Mouse (Mus musculus): ENCODE measurements at regions not wholly inside any gene's neighbourhood (a gene's known extent, or its start where the extent isn't known, plus 50 kb on each side); places are given as distances from the start of the nearest gene placed in this dataset.

DNA sequence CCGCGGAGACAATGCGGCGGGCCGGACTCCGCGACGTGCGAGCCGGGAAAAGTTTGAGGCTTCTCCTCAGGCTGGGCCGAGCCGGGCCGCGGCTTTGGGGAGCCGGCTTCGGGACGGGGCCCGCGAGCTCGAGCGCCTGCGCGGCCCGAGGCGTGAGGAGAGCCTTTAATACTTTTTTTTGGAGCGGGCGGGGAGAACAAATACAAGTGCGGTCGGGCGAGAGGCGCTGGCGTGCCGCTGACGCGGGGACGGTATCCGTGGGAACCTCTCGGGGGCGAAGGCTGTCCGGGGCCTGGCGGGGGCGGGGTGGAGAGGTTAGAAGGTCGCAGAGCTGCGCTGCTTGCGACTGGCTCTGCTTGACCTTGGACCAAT, 141.0 kb downstream of the Ogfrl1 start:
- TF ChIP-seq POLR2A (IDR thresholded peaks at IDR 0.05; ENCODE audit: control insufficient read depth, low read depth, low read length): 0 out of 2 replicates have a peak, but pooled peaks have one; percentile 17
- TF ChIP-seq CTCF (IDR thresholded peaks at IDR 0.05; ENCODE audit: control insufficient read depth, insufficient read depth, insufficient replicate concordance, low read depth, low read length): no peak
- Histone ChIP-seq H3K4me3 (ENCODE audit: control insufficient read depth, low read depth, low read length) (peak overlapping the region; percentile 87), H3K36me3 (ENCODE audit: control insufficient read depth, insufficient read depth, low read length) (no peaks in the 10 kb centered on the region), H3K27me3 (ENCODE audit: control insufficient read depth, insufficient read depth, low read length) (no peaks in the 10 kb centered on the region), H3K27ac (ENCODE audit: control insufficient read depth, insufficient read depth, low read depth, low read length) (peak overlapping the region; percentile 55), H3K4me1 (ENCODE audit: control insufficient read depth, insufficient read depth, low read length) (peaks cover 5% of the 10 kb centered on the region)

- Histone ChIP-seq H3K36me3 (ENCODE audit: control insufficient read depth, insufficient read depth, low read length) (no peaks in the 10 kb centered on the region), H3K27ac (ENCODE audit: control insufficient read depth, insufficient read depth, low read depth, low read length) (peak overlapping the region; percentile 84)
Measured at GRCm38 (mm10) chr1:23255925-23256629, 141.5 kb downstream of the Ogfrl1 start.

GRCm38 (mm10) chr1:23254235-23254634, 143.3 kb downstream of the Ogfrl1 start:
- Histone ChIP-seq H3K27ac (ENCODE audit: control insufficient read depth, insufficient read depth, low read depth, low read length) (no peak overlapping the region), H3K27me3 (ENCODE audit: control insufficient read depth, insufficient read depth, low read length) (no peaks in the 10 kb centered on the region), H3K4me1 (ENCODE audit: control insufficient read depth, insufficient read depth, low read length) (peaks cover 5% of the 10 kb centered on the region), H3K36me3 (ENCODE audit: control insufficient read depth, insufficient read depth, low read length) (no peaks in the 10 kb centered on the region), H3K4me3 (ENCODE audit: control insufficient read depth, low read depth, low read length) (no peak overlapping the region)
- TF ChIP-seq POLR2A (IDR thresholded peaks at IDR 0.05; ENCODE audit: control insufficient read depth, low read depth, low read length) (no peak), CTCF (IDR thresholded peaks at IDR 0.05; ENCODE audit: control insufficient read depth, insufficient read depth, insufficient replicate concordance, low read depth, low read length) (no peak)

More at GRCm38 (mm10) chr1:23255925-23256629, 141.5 kb downstream of the Ogfrl1 start:
- TF ChIP-seq POLR2A (IDR thresholded peaks at IDR 0.05; ENCODE audit: control insufficient read depth, low read depth, low read length): peak; percentile 78
- no peak for TF ChIP-seq CTCF (IDR thresholded peaks at IDR 0.05; ENCODE audit: control insufficient read depth, insufficient read depth, insufficient replicate concordance, low read depth, low read length)
- Histone ChIP-seq H3K27me3 (ENCODE audit: control insufficient read depth, insufficient read depth, low read length) (no peaks in the 10 kb centered on the region), H3K4me1 (ENCODE audit: control insufficient read depth, insufficient read depth, low read length) (peaks cover 5% of the 10 kb centered on the region), H3K4me3 (ENCODE audit: control insufficient read depth, low read depth, low read length) (peak overlapping the region; percentile 87)

GRCm38 (mm10) chr1:23231522-23231921, 129.5 kb upstream of the 4933415F23Rik start:
- H3K4me3 ChIP-seq (ENCODE audit: control insufficient read depth, low read depth, low read length): no peak overlapping the region
- TF ChIP-seq POLR2A (IDR thresholded peaks at IDR 0.05; ENCODE audit: control insufficient read depth, low read depth, low read length): no peak
- no peak for TF ChIP-seq CTCF (IDR thresholded peaks at IDR 0.05; ENCODE audit: control insufficient read depth, insufficient read depth, insufficient replicate concordance, low read depth, low read length)
- H3K36me3 ChIP-seq (ENCODE audit: control insufficient read depth, insufficient read depth, low read length): no peaks in the 10 kb centered on the region
- no peaks in the 10 kb centered on the region for H3K27me3 ChIP-seq (ENCODE audit: control insufficient read depth, insufficient read depth, low read length)
- no peaks in the 10 kb centered on the region for H3K4me1 ChIP-seq (ENCODE audit: control insufficient read depth, insufficient read depth, low read length)
- no peak overlapping the region for H3K27ac ChIP-seq (ENCODE audit: control insufficient read depth, insufficient read depth, low read depth, low read length)

DNA sequence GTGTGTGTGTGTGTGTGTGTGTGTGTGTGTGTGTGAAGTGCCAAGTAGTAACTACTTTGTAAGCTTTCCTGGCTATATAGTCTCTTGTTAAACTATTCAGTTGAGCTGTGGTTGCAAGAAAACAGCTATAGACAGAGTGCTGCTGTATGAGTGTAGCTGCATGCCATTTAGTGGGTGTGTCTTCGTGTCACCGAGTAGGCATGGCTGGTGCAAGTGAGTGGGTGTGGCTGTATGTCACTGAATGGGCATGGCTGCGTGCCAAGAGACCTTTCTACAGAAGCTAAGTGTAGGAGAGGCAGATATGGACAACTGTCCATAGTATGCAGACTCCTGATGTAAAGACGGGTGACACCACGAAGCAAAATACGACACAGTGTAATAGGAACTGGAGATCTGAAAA, 126.4 kb upstream of the 4933415F23Rik start:
- TF ChIP-seq POLR2A (IDR thresholded peaks at IDR 0.05; ENCODE audit: control insufficient read depth, low read depth, low read length): no peak
- TF ChIP-seq CTCF (IDR thresholded peaks at IDR 0.05; ENCODE audit: control insufficient read depth, insufficient read depth, insufficient replicate concordance, low read depth, low read length): no peak
- H3K4me3 ChIP-seq (ENCODE audit: control insufficient read depth, low read depth, low read length): no peak overlapping the region
- H3K4me1 ChIP-seq (ENCODE audit: control insufficient read depth, insufficient read depth, low read length): no peaks in the 10 kb centered on the region
- H3K27me3 ChIP-seq (ENCODE audit: control insufficient read depth, insufficient read depth, low read length): no peaks in the 10 kb centered on the region
- no peaks in the 10 kb centered on the region for H3K36me3 ChIP-seq (ENCODE audit: control insufficient read depth, insufficient read depth, low read length)
- H3K27ac ChIP-seq (ENCODE audit: control insufficient read depth, insufficient read depth, low read depth, low read length): no peak overlapping the region

DNA sequence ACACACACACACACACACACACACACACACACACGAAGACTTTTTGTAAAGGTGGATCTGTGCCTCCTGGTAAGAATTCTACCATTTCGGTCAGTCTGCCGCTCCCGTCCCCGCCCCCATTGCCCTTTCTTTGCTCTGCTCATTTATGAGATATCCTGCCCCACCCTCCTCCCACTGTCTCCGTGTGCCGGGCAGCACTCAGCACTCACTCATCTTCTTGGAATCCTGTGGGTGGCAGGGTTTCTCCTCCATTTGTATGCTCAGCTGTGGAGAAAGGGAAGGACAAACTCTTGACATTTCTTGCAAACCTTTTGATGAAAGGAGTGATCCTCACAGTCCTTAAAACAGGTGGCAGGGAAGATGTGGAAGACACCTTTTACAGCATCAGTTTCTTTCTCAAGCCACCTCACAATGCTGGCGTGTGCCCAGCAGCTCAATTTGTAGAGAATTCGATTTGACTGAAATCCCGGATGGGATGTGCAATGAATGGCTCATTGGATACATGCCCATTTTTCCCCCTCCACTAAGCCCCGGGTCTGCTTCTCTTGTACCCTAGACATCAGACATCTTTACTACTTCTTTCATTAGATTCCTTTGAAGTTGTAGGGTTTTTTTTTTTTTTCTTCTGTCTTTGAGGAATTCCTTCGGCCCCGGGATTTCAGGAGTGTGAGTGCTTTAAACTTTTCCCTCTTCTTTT, 112.6 kb upstream of the 4933415F23Rik start:
- TF ChIP-seq POLR2A (IDR thresholded peaks at IDR 0.05; ENCODE audit: control insufficient read depth, low read depth, low read length) (no peak), CTCF (IDR thresholded peaks at IDR 0.05; ENCODE audit: control insufficient read depth, insufficient read depth, insufficient replicate concordance, low read depth, low read length) (no peak)
- Histone ChIP-seq H3K4me3 (ENCODE audit: control insufficient read depth, low read depth, low read length) (no peak overlapping the region), H3K4me1 (ENCODE audit: control insufficient read depth, insufficient read depth, low read length) (no peaks in the 10 kb centered on the region; the same call in 1 of the 2 replicates), H3K27ac (ENCODE audit: control insufficient read depth, insufficient read depth, low read depth, low read length) (no peak overlapping the region), H3K27me3 (ENCODE audit: control insufficient read depth, insufficient read depth, low read length) (no peaks in the 10 kb centered on the region), H3K36me3 (ENCODE audit: control insufficient read depth, insufficient read depth, low read length) (no peaks in the 10 kb centered on the region)

- no peaks in the 10 kb centered on the region for H3K36me3 ChIP-seq (ENCODE audit: control insufficient read depth, insufficient read depth, low read length)
- H3K4me1 ChIP-seq (ENCODE audit: control insufficient read depth, insufficient read depth, low read length): no peaks in the 10 kb centered on the region
- TF ChIP-seq CTCF (IDR thresholded peaks at IDR 0.05; ENCODE audit: control insufficient read depth, insufficient read depth, insufficient replicate concordance, low read depth, low read length) (no peak), POLR2A (IDR thresholded peaks at IDR 0.05; ENCODE audit: control insufficient read depth, low read depth, low read length) (no peak)
- H3K27ac ChIP-seq (ENCODE audit: control insufficient read depth, insufficient read depth, low read depth, low read length): no peak overlapping the region
- no peaks in the 10 kb centered on the region for H3K27me3 ChIP-seq (ENCODE audit: control insufficient read depth, insufficient read depth, low read length)
- H3K4me3 ChIP-seq (ENCODE audit: control insufficient read depth, low read depth, low read length): no peak overlapping the region
Measured at GRCm38 (mm10) chr1:23207843-23208242, 105.8 kb upstream of the 4933415F23Rik start.

Measured in testis, adult 2 months (tissue).